Mouse (Mus musculus) ovary, postnatal 10 days (tissue): Measurements from ENCODE around the gene Ttc28.

Experiments
- DNase-seq: peaks from one replicate; pipeline ENCODE4 v3.0.0; 2022; ENCODE audit warnings: low spot score

Gene Ttc28

DNA sequence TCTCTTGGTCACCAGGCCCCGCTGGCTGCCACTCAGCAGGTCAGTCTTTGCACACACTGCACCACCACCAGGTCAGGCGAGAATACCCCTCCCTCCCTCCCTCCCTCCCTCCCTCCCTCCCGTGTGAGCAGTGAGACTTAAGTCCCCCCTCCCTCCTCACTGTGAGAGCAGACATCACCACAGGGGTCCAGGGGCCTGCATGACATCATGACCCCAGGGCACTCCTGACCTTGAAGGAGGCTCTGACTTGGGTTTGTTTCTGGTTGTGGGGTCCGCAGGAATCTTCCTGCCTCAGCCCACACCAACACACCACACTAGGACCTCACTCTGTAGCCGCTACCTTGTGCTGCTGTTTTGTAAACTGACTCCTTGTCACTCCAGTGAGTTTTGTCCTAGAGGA, 408.0 kb downstream of the Ttc28 start:
- DNase-seq: no peak

DNA sequence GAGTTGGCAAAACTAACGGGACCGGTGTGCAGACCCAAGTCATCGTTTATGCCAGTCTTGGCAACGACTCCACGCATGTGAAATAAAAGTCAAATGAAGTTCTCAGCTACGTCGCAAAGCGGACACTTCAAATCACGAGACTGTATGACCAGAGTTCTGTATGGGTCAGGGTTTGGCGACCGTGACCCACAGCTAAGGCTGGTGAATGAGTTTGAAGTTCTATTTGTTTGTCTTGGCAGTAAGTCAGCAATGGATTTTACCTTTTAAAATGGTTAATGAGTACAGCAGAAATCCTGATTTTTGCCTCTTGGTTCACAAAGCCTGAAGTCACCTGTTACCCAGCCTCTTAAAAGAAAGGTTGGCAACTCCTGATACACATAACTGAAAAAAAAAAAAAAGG, 408.9 kb downstream of the Ttc28 start:
- DNase-seq: no peak

DNA sequence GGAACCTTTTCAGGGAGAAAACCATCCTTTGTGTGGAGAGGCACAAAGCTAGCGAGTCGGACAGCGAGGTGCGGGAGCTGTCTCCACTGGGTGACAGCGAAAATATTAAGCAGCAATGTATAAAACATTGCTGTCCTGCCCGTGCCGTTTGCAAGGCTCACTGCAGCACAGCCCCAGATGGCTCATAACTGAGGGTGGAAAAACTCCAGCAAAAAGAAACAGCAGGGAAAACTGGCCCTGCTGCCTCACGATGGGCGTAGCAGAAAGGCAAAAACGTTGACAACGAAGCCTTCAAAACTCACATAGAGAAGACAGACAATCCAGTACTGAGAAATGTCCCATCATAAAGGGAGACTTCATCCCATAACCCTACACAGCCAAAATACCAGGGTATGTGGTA, 410.5 kb downstream of the Ttc28 start:
- DNase-seq: no peak

DNA sequence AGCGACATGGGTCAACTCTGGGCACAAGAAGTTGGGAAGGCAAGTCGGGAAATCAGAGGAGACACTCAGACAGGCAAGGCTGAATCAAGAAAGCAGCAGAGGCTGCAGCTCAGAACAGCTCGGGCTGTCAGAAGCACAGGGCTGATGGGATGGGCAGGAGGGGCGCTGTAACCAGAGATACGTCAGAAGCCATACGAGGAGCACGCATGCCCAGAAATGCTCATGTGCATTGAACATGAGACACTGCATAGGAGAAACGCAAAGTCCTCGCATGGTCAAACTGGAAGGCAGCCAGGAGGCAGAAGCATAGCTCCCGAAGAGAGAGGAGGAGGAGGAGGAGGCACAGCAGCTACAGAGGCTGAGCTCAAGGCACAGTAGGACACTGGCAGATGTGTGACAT, 412.0 kb downstream of the Ttc28 start:
- DNase-seq: no peak

DNA sequence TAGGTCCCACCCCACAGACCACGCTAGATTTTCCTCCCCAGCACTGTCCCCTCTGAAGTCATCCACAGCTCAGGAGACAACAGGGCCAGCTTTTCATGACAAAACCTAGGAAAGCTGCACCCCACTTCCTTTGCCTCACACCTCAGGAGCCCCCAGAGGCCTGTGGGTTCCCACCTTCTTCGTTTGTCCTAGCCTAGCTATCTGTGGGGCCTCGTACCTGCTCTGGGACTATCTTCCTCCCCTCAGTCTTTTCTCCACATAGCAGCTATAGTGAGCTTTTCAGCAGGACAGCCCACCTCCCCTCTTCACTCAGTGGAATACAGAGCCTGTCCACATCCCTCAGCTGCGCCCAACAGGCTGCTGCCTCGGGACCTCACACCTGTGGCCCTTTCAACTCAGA, 418.2 kb downstream of the Ttc28 start:
- DNase-seq: no peak

DNA sequence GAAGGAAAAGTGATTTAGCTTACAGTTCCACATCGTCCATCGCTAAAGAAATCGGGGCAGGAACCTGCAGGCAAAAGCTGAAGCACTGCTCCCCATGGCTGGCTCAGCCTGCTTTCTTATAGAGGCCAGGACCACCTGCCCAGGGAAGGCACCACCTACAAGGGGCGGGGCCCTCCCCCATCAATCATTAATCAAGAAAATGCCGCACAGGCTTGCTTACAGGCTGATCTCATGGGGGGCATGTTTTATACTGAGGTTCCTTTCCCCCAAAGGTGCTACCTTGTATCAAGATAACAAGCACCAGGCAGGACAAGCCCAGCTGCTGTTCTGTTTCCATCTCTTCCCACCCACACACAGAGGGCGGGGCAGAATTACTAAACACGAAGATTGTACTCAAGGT, 419.1 kb downstream of the Ttc28 start:
- no peak for DNase-seq

DNA sequence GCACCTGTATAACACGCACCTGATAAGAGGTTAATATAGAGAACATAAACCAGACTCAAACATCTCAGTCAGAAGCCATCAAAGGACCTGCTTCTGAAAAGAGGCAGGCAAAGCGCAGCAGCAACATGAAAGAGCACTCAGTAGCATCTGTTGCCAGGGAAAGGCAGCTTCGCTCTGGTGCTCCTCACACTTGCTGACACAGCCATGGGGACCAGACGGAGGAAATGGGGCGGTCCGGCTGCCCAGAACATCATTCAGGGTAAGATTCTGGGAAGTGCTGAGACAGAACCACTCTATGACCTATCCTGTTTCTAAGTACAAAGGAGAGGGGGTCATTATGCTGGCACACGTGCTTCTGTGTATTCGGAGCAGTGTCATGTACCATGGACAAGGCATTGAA, 421.2 kb downstream of the Ttc28 start:
- DNase-seq: no peak

DNA sequence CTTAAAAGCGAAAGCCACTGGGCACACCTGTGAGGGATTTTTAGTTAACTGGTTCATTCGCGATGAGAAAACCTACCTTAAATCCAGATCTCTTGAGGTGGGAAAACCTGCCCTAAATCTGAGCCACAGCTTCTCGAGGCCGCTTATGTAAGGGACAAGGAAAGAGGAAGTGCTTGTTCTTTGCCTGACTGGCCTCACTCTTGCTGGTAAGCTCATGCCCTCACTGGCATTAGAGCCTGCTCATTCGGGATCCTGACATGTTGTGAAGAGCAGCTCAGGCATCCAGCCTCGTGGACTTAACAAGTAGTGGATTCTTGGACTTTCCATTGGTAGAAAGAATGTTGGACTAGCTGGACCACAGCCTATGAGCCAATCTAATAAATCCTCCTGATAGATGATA, 422.1 kb downstream of the Ttc28 start:
- DNase-seq: no peak

DNA sequence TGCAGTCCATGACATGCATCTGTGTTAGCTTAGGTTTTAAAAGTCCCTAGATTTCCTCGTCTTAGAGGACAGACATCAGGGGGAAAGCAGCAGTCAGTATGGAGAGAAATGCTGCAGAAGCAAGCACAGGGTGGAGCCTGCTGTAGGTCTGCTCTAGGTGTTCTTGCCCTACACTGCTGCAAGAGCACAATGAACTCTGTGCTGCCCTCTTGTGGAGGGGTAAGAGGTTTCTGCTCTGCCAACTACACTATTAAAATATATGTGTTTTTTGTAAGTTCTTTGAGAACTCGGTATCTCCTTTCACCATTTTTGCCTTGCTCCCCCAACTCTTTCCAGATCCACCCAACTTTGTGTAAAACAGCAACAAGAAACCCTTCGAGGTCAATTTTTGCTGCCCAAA, 425.1 kb downstream of the Ttc28 start:
- no peak for DNase-seq

DNA sequence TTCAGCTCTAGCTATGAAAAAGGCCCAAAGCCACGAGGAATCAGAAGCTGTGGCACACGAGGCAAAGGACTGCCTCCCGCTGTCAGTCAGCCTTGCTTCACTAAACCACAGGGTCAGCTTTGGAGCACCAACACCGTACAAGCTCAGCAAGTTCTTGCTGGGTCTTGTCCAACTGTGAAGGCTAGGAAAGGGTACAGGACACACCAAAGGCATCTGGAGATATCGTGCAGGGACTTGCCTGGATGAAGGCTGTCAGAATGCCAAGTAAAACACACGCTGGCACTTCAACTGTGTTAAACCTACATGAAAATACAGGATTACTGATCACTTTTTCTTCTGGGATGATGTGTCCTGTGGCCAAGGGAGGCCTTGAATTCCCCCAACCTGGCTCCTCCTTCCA, 430.6 kb downstream of the Ttc28 start:
- no peak for DNase-seq

DNA sequence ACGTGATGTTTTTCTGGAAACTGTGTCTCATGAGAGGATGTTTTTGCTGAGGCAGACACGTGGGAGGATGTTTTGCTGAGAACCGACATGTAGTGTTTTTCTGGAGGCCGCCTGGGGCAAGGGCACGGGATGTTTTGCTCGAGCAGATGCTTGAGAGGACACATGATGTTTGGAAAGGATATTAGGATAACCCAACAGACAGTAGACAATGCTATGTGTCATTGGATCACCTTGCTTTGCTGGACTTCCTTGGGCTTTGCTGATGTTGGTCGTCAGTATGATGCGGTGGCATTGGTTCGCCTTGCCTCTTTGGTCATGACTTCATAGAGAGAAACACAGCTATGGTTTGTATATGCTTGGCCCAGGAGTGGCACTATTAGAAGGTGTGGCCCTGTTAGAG, 434.2 kb downstream of the Ttc28 start:
- no peak for DNase-seq

DNA sequence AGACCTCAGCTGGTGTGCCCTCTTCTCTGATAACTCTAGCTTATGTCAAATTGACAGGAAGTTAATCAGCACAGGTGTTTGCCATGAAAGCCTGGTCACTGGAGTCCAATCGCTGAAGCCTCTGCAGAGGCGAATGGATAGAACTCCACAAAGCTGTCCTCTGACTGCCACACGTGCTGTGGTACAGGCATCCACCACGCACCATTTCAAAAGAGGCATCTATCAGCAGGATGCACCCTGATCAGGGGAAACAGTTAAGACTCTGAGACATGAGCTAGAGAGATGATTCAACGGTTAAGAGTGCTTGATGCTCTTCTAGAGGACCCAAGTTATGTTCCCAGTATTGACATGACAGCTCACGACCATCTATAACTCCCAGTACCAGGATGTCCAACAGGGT, 435.5 kb downstream of the Ttc28 start:
- DNase-seq: no peak

DNA sequence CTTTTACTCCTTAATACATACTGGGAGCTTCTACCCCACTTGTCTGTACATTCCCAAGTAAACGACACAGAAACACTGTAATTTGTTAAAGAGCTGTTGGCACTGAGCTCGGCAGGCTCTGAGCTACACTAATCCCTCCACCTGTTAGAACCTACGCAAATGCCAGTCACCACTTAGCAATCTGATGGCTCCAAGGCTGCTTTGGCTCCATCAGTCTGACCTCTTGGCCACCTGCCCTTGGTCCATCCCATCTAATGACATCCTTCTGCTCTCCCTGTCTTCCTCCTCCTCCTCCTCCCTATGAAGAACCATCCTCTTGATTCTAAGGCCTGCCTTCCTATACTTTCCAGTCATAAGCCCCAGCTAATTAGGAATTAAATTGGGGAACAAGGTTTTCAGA, 437.9 kb downstream of the Ttc28 start:
- DNase-seq: no peak

DNA sequence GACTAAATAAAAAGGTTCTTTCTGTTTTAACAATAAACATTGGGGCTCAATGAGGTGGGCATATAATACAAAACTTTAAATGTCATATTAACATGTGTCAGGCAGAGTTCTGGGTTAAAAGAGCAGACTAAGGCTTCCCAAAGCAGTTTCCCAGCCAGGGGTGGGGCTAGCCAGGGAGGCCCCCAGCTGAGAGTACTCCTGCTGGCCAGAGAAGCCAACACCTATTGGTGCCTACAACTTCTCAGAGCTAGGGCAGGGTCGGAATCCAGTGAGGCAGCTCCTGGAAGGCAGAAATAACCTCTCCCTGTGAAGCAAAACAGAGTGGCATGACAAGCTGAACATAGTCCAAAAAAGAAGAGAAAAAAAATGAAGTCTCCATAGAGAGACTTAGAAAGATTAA, 439.3 kb downstream of the Ttc28 start:
- no peak for DNase-seq

DNA sequence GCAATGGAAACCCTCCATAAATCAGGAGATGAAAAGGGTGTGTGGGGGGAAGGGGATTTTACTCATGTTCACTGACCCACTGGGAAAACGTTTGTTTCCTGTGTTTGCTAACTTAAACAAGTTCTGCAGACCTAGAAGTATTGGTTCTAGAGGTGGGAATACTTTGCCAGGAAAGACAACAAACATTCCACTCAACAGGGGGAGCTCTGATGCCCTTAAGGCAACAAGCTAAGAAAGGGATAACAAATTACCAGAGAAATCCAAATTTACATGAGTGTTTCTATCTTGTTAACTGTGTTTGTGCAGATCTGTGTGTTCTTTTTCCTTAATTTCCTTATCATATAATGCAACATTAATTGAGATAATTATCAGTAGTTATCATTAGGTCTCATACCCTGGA, 446.2 kb downstream of the Ttc28 start:
- DNase-seq: no peak

DNA sequence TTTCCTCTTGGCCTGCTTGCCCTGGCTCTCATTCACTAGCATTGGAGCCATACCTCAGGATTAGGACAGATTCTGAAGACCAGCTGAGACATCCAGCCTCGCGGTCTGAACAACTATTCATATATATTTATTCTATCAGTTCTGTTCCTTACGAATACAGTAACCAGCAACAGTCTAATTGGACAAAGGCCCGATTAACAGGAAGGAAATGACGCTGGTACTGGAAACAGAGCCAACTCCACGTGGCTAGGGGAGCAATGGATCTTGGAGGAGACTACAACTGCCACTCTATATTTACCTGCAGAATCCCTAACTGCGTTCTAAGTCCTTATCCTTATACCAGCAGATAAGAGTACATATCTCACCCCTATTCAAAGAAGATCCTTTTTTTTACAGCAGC, 447.8 kb downstream of the Ttc28 start:
- no peak for DNase-seq

DNA sequence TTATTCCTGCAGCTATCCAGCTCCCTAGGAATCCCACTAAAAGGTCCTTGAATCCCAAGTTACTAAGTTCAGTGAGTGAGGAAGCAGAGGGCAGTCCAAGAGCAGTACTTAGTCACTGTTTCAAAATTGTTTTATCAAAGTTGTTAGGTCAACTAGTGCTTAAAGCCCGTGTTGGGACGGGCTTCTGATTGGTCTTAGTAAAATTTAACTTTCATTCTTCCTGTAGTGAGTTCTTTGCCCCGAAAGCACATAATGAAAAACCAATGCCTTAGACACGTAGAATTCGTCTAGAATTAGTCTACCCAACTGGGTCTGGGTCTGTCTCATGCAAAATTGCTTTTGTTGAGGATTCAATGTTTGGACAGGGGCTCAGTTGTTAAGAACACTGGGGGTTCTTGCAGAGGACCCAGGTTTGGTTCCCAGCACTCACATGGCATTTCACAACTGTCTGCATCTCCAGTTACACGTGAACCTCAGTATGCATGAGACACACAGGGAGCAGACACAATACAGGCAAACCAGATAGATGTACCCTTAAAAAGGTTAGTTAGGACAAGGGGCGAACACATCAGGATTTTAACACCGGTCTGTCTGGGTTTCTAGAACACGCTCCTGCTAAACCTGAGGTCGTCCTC, 450.3 kb downstream of the Ttc28 start:
- no peak for DNase-seq

DNA sequence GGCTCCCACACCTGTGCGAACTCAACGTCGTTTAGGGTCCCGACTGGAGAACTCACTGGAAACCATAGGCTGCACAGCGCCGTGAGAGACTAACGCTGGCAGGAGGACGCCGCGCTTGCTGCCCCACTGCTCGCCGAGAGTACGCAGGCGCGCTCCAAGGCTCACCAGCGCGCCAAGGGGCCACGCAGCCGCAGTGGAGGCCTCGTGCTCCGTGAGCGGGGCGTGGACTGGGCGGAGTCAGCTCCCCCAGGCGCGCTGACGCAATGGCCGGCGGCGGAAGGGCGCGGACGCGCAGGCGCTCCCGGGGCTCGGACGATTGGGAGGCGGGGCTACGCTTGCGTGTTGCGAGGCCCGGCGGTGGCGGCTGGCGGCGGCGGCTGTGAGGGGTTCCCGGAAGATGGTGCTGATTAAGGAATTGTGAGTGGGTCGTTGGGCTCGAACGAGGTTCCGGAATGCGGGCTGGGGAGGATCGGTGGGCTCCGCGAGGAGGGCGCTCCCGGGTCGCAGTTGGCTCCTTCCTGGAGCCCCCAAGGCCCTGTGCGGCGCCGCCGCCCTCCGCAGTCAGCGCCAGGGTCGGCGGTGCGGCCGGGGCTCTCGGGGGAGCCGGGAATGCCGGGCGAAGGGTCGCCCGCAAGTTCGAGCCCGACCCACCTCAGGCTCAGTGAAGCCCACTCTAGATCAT, 451.0 kb downstream of the Ttc28 start, which contains the start of gene Pitpnb:
Gene Pitpnb, plus strand, starts transcription at position 347 of the 682 bp plus-strand sequence.
- DNase-seq: peak; percentile 96

DNA sequence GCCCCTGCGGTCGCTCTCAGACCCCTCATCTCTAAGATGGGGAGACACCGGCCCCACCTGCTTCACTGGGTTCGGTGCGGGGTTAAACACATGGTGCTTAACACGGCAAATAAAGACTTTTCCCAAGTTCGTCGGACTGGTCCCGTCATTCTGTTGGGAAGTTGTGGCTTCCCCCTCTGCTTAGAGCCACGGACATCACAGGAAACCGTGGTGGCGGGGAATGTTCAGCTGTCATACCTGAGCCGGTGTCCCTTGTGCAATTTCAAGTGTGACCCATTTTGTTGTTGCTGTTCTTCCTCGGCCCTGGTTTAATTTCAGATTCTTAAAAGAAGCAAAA, 451.5 kb downstream of the Ttc28 start:
- DNase-seq: no peak

DNA sequence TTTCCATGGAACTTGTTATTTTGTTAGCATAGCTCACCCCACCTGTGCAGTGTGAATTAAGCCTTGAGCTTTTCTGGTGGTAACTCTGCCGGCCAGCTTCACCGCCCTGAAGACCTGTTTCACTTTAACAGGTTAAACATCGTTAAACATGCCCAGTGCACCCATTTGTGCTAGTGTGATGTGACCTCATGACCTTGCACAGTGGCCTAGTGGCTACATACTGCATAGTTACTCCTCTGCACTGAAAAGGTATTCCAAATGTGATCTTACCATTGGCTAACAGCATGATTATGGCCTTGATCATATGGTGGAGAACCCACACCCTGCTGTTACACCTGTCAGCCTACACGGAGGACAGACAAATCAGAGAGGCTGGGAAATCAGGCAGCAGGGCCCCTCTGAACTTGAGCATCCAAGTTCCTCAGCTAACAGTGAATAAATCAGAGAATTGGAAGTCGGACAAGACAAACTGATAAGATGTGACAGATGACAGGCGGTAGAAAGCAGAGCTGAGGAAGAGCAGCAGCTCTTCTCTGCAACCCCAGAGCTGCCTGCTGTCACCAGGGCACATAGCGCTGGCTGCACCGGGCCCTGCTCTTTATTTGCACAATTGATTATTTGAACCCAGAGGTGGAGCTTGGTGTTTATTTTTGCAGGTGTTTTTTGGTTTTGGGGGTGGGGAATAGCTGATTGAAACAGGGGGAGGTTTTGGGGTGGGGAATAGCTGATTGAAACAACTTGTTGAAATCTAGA, 456.5 kb downstream of the Ttc28 start:
- no peak for DNase-seq
